Mouse (Mus musculus) embryonic fibroblast, embryonic 13.5 days (primary cell): ENCODE data around the gene Bbs5. TPM values are rescaled to one million over a fixed set of nuclear protein-coding genes. Genes with fewer than 3 reads are reported as not detected.
"Not testable (repeated sequence)": the region's sequence is repeated elsewhere in the genome, so short reads cannot be mapped to it uniquely, and the experiment has no call there.

Experiments used
- H3K27ac ChIP-seq: 2 replicates; pipeline ENCODE4 v1.5.1; 2012; ENCODE audit warnings: low read length, control low read depth, inconsistent platforms; ENCODE audit not compliant: insufficient read depth
- H3K4me1 ChIP-seq: 2 replicates; pipeline ENCODE4 v1.6.1; 2011; ENCODE audit warnings: low read length; ENCODE audit not compliant: control insufficient read depth, insufficient read depth
- H3K4me3 ChIP-seq: 2 replicates; pipeline ENCODE4 v1.5.1; 2011; ENCODE audit warnings: mild to moderate bottlenecking, control low read depth, low read length; ENCODE audit not compliant: insufficient read depth
- CTCF ChIP-seq: IDR thresholded peaks from 2 replicates; pipeline ENCODE4 v1.5.1; 2011; ENCODE audit warnings: mild to moderate bottlenecking, control low read depth, low read length, moderate library complexity, borderline replicate concordance; ENCODE audit not compliant: insufficient read depth
- POLR2A ChIP-seq: IDR thresholded peaks from 2 replicates; pipeline ENCODE4 v1.6.1; 2011; ENCODE audit warnings: low read depth, mild to moderate bottlenecking, control low read depth, low read length, moderate library complexity
- polyA plus RNA-seq: library from polyadenylated mRNA; stranded (reverse); fragments of >200 nt; gene quantifications from 2 replicates; pipeline ENCODE4 v1.2.4, GENCODE M21; 2011; ENCODE audit warnings: low read depth; ENCODE audit not compliant: missing spikeins, insufficient read length

Gene Bbs5
- polyA plus RNA-seq, 1 experiment: 19.3 TPM

DNA sequence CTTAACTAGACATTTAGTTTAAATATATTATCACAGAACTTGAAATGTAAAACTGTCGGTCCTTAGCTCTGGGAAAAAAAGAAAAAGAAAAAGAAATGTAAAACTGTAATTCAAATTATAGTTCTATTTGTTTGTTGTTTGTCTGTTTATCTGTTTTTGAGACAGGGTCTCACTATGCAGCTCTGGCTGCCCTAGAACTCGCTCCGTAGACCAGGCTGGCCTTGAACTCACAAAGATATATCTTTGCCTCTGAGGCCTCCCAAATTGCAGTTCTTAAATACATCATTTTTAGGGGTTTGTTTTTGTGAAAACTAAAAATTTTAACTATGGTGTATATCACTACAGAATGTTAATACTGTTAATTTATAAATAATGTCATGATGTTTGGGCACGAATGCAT, 20.7 kb downstream of the Bbs5 start:
- no peaks in the 10 kb centered on the region; the same call in 1 of the 2 replicates for H3K4me1 ChIP-seq
- TF ChIP-seq CTCF (no peak), POLR2A (no peak)
- H3K4me3 ChIP-seq: no peak overlapping the region
- no peak overlapping the region for H3K27ac ChIP-seq

- no peak overlapping the region for H3K27ac ChIP-seq
- H3K4me3 ChIP-seq: no peak overlapping the region
- H3K4me1 ChIP-seq: no peaks in the 10 kb centered on the region; the same call in 1 of the 2 replicates
- TF ChIP-seq CTCF: no peak
- TF ChIP-seq POLR2A: no peak
These were observed 21.4 kb downstream of the Bbs5 start for GRCm38 (mm10) chr2:69668414-69668813.

DNA sequence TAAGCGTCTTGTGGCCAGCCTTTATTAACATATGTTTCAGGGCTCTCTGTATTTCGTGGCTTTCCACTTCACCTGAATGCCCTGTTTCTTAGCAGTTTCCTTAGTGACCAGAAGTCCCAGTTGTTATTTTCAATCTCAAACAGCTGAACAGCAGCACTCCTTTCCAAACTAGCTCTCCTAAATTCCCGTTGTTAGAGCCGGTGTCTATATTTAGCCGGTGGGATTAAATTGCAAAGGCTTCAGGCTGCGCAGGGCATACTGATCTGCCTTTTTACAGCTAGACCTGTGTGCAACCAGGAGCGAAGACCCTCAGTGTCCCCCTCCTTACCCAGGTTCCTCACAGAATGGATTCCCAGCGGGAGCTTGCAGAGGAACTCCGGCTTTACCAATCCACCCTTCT, 22.9 kb downstream of the Bbs5 start, which contains the start of gene Klhl41:
Gene Klhl41, plus strand, starts transcription at position 268 of the 400 bp plus-strand sequence.
- H3K4me1 ChIP-seq: no peaks in the 10 kb centered on the region; the same call in 1 of the 2 replicates
- H3K27ac ChIP-seq: no peak within 1 kb of the TSS
- TF ChIP-seq CTCF (no peak), POLR2A (no peak)
- H3K4me3 ChIP-seq: no peak within 1 kb of the TSS

DNA sequence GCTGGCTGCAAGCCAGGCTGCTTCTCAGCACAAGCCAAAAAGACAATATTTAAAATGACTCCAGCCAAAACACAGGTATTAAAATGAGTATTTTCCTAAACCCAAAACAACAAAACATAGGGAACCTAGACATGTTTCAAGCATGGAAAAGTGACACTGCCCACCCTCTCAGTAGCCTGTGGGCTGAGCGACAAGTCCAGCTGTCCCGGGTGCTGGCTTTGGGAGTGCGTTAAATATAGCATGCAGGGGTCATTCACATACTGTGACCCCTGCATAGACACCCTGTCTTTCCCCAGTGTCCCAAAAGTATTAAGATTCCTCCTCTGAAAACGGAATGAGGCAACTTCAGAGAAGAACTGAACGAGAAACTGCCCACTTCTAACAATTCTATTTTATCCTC, 26.8 kb downstream of the Bbs5 start:
- TF ChIP-seq POLR2A: no peak
- no peak for TF ChIP-seq CTCF
- Histone ChIP-seq H3K4me3 (no peak overlapping the region), H3K4me1 (no peaks in the 10 kb centered on the region; the same call in 1 of the 2 replicates), H3K27ac (no peak overlapping the region)

DNA sequence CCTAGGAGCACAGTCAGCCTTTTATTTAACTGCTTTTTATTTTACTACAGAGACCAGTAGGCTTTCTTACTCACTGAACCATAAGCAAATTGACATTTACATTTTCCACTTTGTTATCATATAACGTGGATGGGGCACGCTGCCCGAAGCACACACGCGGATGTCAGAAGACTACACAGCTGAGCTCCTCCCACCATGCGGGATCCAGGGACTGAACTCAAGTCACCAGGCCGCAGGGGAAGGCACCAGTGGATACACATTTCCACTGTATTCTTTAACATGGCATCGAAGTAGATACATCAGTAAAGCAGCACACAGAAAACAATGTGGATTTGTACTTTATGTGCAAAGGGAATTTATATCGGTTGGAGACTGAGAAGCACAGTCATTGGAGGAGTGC, 28.3 kb downstream of the Bbs5 start:
- TF ChIP-seq POLR2A: no peak
- TF ChIP-seq CTCF: no peak
- no peak overlapping the region for H3K27ac ChIP-seq
- no peaks in the 10 kb centered on the region for H3K4me1 ChIP-seq
- H3K4me3 ChIP-seq: no peak overlapping the region

GRCm38 (mm10) chr2:69676713-69677112, 29.7 kb downstream of the Bbs5 start:
- Histone ChIP-seq H3K4me3 (no peak overlapping the region), H3K4me1 (no peaks in the 10 kb centered on the region), H3K27ac (no peak overlapping the region)
- TF ChIP-seq POLR2A (no peak), CTCF (no peak)

DNA sequence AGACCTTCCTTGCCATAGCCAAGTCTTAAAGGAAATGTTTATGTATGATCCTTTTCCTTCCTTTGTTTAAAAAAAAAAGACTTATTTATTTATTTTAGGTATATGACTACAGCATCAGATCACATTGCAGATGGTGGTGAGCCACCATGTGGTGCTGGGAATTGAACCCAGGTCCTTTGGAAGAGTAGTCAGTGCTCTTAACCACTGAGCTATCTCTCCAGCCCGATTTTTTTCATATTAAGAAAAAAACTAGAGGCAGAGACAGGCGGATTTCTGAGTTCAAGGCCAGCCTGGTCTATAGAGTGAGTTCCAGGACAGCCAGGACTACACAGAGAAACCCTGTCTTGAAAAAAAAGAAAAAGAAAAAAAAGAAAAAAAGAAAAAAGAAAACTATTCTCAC, 30.2 kb downstream of the Bbs5 start:
- H3K4me3 ChIP-seq, H3K27ac ChIP-seq, H3K4me1 ChIP-seq: not testable (repeated sequence)

DNA sequence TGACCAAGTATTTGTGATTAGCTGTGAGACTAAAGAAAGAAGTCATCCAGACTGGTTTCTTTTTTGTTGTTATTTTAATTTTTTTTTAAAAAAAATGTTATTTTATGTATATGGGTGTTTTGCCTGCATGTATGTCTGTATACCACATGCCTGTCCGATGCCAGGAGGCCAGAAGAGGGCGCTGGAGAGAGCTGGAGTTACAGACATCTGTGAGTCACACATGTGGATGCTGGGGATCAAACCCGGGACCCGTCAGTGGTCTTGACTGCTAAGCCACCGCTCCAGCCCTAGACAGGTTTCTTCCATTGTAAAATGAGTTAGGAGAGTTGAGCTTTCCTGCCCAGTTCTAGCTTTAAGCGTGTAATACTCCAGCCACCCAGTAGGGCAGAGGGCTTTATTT, 33.0 kb downstream of the Bbs5 start:
- H3K4me3 ChIP-seq: no peak overlapping the region
- H3K4me1 ChIP-seq: no peaks in the 10 kb centered on the region
- H3K27ac ChIP-seq: no peak overlapping the region
- no peak for TF ChIP-seq POLR2A

DNA sequence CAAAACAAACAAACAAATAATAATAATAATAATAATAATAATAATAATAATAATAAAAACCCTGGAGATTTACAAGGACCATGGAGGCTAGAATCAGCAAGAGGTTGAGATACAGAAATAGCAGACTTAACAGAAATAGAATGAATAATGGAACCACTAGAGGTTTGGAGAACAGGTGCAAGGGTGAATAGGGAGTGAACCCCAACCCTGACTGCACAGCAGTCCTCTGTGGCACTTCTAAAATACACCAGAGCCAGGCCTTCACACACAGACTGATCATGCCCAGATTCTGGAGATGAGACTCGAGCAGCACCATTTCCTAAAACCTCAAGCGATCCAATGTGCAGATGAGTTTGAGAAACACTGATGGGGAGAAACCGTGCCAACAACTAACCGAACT, 35.0 kb downstream of the Bbs5 start:
- Histone ChIP-seq H3K4me1 (no peaks in the 10 kb centered on the region), H3K27ac (no peak overlapping the region), H3K4me3 (no peak overlapping the region)
- TF ChIP-seq CTCF: no peak
- no peak for TF ChIP-seq POLR2A

GRCm38 (mm10) chr2:69683036-69683805, 36.2 kb downstream of the Bbs5 start:
- no peak overlapping the region for H3K27ac ChIP-seq
- H3K4me3 ChIP-seq: no peak overlapping the region
- TF ChIP-seq POLR2A: no peak
- no peak for TF ChIP-seq CTCF
- no peaks in the 10 kb centered on the region for H3K4me1 ChIP-seq
